ENCODE assay signal across 15 mouse cellular contexts in the genomic region with DNA sequence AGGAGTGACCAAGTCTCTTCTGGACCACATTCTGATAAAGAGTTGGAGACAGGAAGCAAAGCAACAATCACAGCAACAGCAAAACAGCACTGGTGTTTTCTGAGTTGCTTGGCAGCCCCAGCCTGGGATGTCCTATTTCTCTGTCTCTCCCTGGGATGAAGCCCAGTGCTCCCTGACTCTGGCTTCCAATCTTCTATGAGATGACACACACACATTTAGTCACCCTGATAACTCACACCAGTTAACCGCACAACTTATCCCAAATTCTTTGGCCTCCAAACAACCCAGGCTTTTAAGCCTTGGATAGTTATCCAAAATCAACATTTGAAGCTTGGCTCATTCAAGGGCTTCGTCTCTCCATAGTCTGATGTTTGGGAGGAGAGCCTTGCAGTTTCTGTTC. TPM values are rescaled to one million over a fixed set of nuclear protein-coding genes. Genes with fewer than 3 reads are reported as not detected.
A peak's percentile ranks its signal among the peaks of the same experiment; 100 is the strongest.
DNase-seq lines count a peak whose midpoint lies in the region; ATAC-seq lines count a peak whose summit lies in the region.
"Had no signal": no experiment of that assay in that cellular context is flagged by ENCODE, and none has a peak within 500 bp of the region (broad histone marks: within the 10 kb centered on the region; RNA-seq: fewer than 3 reads in every experiment).

No protein-coding gene starts in this region.

- no peak overlapping the region for H3K4me2 ChIP-seq in midbrain, embryonic 13.5 days (replicated peaks)

- no peaks in the 10 kb centered on the region for H3K36me3 ChIP-seq in midbrain, embryonic 13.5 days

- peak; percentile 44 for DNase-seq in adrenal gland, adult 2 months
- DNase-seq in adrenal gland, postnatal 4 days (ENCODE audit: low spot score in 2 of 2), result no peak
- DNase-seq in kidney, postnatal 14 days, result peak; percentile 54
- DNase-seq in kidney, adult 18-20 months, result no peak
- peak; percentile 68 for DNase-seq in heart, adult 8-10 months (ENCODE audit: low spot score)
- peak; percentile 43 for DNase-seq in heart, postnatal 4 days
- no peak for DNase-seq in thymus, postnatal 0 days (ENCODE audit: low spot score)
- DNase-seq: cerebellum, postnatal 36 days; left cerebral cortex, postnatal 4 days; thymus, adult 18-20 months had no signal

- H3K4me3 ChIP-seq in midbrain, embryonic 13.5 days (replicated peaks), result no peak overlapping the region

- no peak overlapping the region for H3K27ac ChIP-seq in midbrain, embryonic 13.5 days
- H3K27ac ChIP-seq: liver, embryonic 14.5 days had no signal

- 97% methylated on average over 2 of the region's 2 CpGs for WGBS in midbrain, embryonic 13.5 days

- no peak overlapping the region for H3K9ac ChIP-seq in midbrain, embryonic 13.5 days (replicated peaks)
- H3K9ac ChIP-seq: liver, embryonic 14.5 days had no signal

- no peak for ATAC-seq in midbrain, embryonic 13.5 days
- ATAC-seq: forebrain, embryonic 16.5 days had no signal

- no peaks in the 10 kb centered on the region for H3K4me1 ChIP-seq in midbrain, embryonic 13.5 days (replicated peaks)

- H3K27me3 ChIP-seq in midbrain, embryonic 13.5 days, result no peaks in the 10 kb centered on the region

- H3K9me3 ChIP-seq in midbrain, embryonic 13.5 days, result no peaks in the 10 kb centered on the region

RNA-seq across cellular contexts. Expression of a gene that starts 12.9 kb away (rescaled TPM):
- 10 to 100 TPM; 22.4 to 46.6 TPM for total RNA-seq in adrenal gland, adult 2 months (2021)
- polyA plus RNA-seq in adrenal gland, adult 2 months (2012; rRNA removed), result 6.2 and 8.0 TPM in 2 replicates
- total RNA-seq in adrenal gland, postnatal 4 days (2021), result 10 to 100 TPM; 50.0 to 55.6 TPM
- 10 to 100 TPM; 77.8 to 93.7 (median 88.2) TPM for total RNA-seq in heart, adult 8-10 months (2022)
- 100 to 1,000 TPM; 164 to 204 TPM for total RNA-seq in heart, postnatal 4 days (2021)
- 8.2 and 8.3 TPM in 2 replicates for polyA plus RNA-seq in thymus, postnatal 0 days (2015; fragmentation: Nextera tagmentation; extraction: Ambion mirVana)
- polyA plus RNA-seq in midbrain, embryonic 13.5 days (2015; fragmentation: Nextera tagmentation; extraction: Ambion mirVana), result 0.15 TPM in 1 of 2 replicates, not detected in the other
- total RNA-seq: left cerebral cortex, postnatal 4 days; megakaryocyte progenitor cell, adult 5-6 weeks; monocyte, adult 5-6 weeks had no signal
- polyA plus RNA-seq: forebrain, embryonic 16.5 days had no signal

Comparison
In these comparisons a context has a peak if more than half of its experiments do, and no peak if none do; other contexts are left out.
1. DNase-seq: peak in adrenal gland, adult 2 months (single experiment), kidney, postnatal 14 days (single experiment), heart, adult 8-10 months (single experiment) and heart, postnatal 4 days (single experiment); none in adrenal gland, postnatal 4 days (0 of 2), kidney, adult 18-20 months (single experiment) and thymus, postnatal 0 days (single experiment).